Mouse (Mus musculus): Measurements from ENCODE around the gene 1110051M20Rik.

1110051M20Rik gene

GRCm38 (mm10) chr2:91458252-91458672, 13.8 kb upstream of the 1110051M20Rik start:
- in situ Hi-C loops (cut with MboI, MseI): no loop called here

GRCm38 (mm10) chr2:91457656-91458251, 13.2 kb upstream of the 1110051M20Rik start:
- in situ Hi-C loops (cut with MboI, MseI): no loop called here

- in situ Hi-C loops (cut with MboI, MseI): no loop called here
Measured at GRCm38 (mm10) chr2:91457259-91457655, 12.8 kb upstream of the 1110051M20Rik start, which contains the start of gene Lrp4. Gene Lrp4 (plus strand): TSS chr2:91457511.

GRCm38 (mm10) chr2:91456491-91457100, 12.1 kb upstream of the 1110051M20Rik start:
- in situ Hi-C loops (cut with MboI, MseI): no loop called here

- in situ Hi-C loops (cut with MboI, MseI): no loop called here
Measured at GRCm38 (mm10) chr2:91455826-91456225, 11.3 kb upstream of the 1110051M20Rik start.

GRCm38 (mm10) chr2:91454434-91454833, 9.9 kb upstream of the 1110051M20Rik start:
- in situ Hi-C loops (cut with MboI, MseI): no loop called here

GRCm38 (mm10) chr2:91453231-91454075, 8.9 kb upstream of the 1110051M20Rik start:
- in situ Hi-C loops (cut with MboI, MseI): no loop called here

GRCm38 (mm10) chr2:91452658-91453057, 8.2 kb upstream of the 1110051M20Rik start:
- in situ Hi-C loops (cut with MboI, MseI): no loop called here

- in situ Hi-C loops (cut with MboI, MseI): no loop called here
Measured at GRCm38 (mm10) chr2:91450316-91450715, 5.8 kb upstream of the 1110051M20Rik start.

GRCm38 (mm10) chr2:91449662-91450061, 5.2 kb upstream of the 1110051M20Rik start:
- in situ Hi-C loops (cut with MboI, MseI): no loop called here

- in situ Hi-C loops (cut with MboI, MseI): no loop called here
Measured at GRCm38 (mm10) chr2:91442241-91442640, 2.3 kb downstream of the 1110051M20Rik start.

- in situ Hi-C loops (cut with MboI, MseI): no loop called here
Measured at GRCm38 (mm10) chr2:91441715-91442114, 2.8 kb downstream of the 1110051M20Rik start.

GRCm38 (mm10) chr2:91440686-91441085, 3.8 kb downstream of the 1110051M20Rik start:
- in situ Hi-C loops (cut with MboI, MseI): no loop called here

GRCm38 (mm10) chr2:91439876-91440275, 4.6 kb downstream of the 1110051M20Rik start:
- in situ Hi-C loops (cut with MboI, MseI): no loop called here

GRCm38 (mm10) chr2:91439271-91439670, 5.2 kb downstream of the 1110051M20Rik start:
- in situ Hi-C loops (cut with MboI, MseI): no loop called here

- in situ Hi-C loops (cut with MboI, MseI): no loop called here
Measured at GRCm38 (mm10) chr2:91437116-91437815, 7.2 kb downstream of the 1110051M20Rik start.

- in situ Hi-C loops (cut with MboI, MseI): no loop called here
Measured at GRCm38 (mm10) chr2:91436713-91437112, 7.8 kb downstream of the 1110051M20Rik start.

- in situ Hi-C loops (cut with MboI, MseI): no loop called here
Measured at GRCm38 (mm10) chr2:91430600-91430919, 13.9 kb downstream of the 1110051M20Rik start.

- in situ Hi-C loops (cut with MboI, MseI): no loop called here
Measured at GRCm38 (mm10) chr2:91429915-91430599, 14.4 kb downstream of the 1110051M20Rik start.

- in situ Hi-C loops (cut with MboI, MseI): no loop called here
Measured at GRCm38 (mm10) chr2:91429146-91429545, 15.4 kb downstream of the 1110051M20Rik start.

- in situ Hi-C loops (cut with MboI, MseI): no loop called here
Measured at GRCm38 (mm10) chr2:91426321-91426720, 18.2 kb downstream of the 1110051M20Rik start.
